Mouse (Mus musculus): ENCODE measurements around the gene Mapkapk2.

GRCm38 (mm10) chr1:131088547-131088946 lies 9.1 kb downstream of the Mapkapk2 start:
- TF ChIP-seq CTCF (IDR thresholded peaks at IDR 0.05; ENCODE audit: low read depth, low read length) (no peak), POLR2A (IDR thresholded peaks at IDR 0.05; ENCODE audit: borderline replicate concordance, low read depth, low read length) (no peak)

Data from bone marrow macrophage, adult 2 months (primary cell).